Mouse (Mus musculus) thymus, adult 2 months (tissue): Measurements from ENCODE around the gene Tppp3. TPM values are rescaled to one million over a fixed set of nuclear protein-coding genes. Genes with fewer than 3 reads are reported as not detected.
A peak's percentile ranks its signal among the peaks of the same experiment; 100 is the strongest.

Experiments used
- DNase-seq: peaks from one replicate; pipeline ENCODE4 v3.0.0; 2021
- H3K27ac ChIP-seq: fragments of 200-500 bp; 2 replicates; pipeline ENCODE4 v1.5.1; 2012; ENCODE audit warnings: low read length, control low read depth; ENCODE audit not compliant: control insufficient read depth, insufficient read depth
- H3K27me3 ChIP-seq: fragments of 200-500 bp; 2 replicates; pipeline ENCODE4 v1.6.1; 2012; ENCODE audit warnings: mild to moderate bottlenecking, low read length, moderate library complexity, mixed read lengths; ENCODE audit not compliant: control insufficient read depth, insufficient read depth
- H3K36me3 ChIP-seq: fragments of 200-500 bp; 2 replicates; pipeline ENCODE4 v1.6.1; 2012; ENCODE audit warnings: mild to moderate bottlenecking, low read length, moderate library complexity; ENCODE audit not compliant: control insufficient read depth, insufficient read depth
- H3K4me1 ChIP-seq: fragments of 200-500 bp; replicated peaks from 2 replicates; pipeline ENCODE4 v1.6.1; 2012; ENCODE audit warnings: low read length; ENCODE audit not compliant: control insufficient read depth, insufficient read depth
- H3K4me3 ChIP-seq: fragments of 200-500 bp; 2 replicates; pipeline ENCODE4 v1.5.1; 2012; ENCODE audit warnings: mild to moderate bottlenecking, low read length, control low read depth, moderate library complexity; ENCODE audit not compliant: control insufficient read depth, insufficient read depth
- CTCF ChIP-seq: fragments of 200-500 bp; IDR thresholded peaks from 2 replicates; pipeline ENCODE4 v1.5.1; 2012; ENCODE audit warnings: mild to moderate bottlenecking, control low read depth, low read length, moderate library complexity, borderline replicate concordance; ENCODE audit not compliant: control insufficient read depth, poor library complexity, insufficient read depth; ENCODE audit errors: extremely low read depth
- POLR2A ChIP-seq: fragments of 200-500 bp; IDR thresholded peaks from 2 replicates; pipeline ENCODE4 v1.6.1; 2012; ENCODE audit warnings: mild to moderate bottlenecking, low read length, control low read depth, moderate library complexity; ENCODE audit not compliant: control insufficient read depth, poor library complexity, insufficient read depth; ENCODE audit errors: extremely low read depth
- WGBS: fragments of 180-500 bp; shearing (Covaris S2); methylation state at CpG from one replicate; pipeline ENCODE4 v1.1.7; 2018; 5-methylcytosine and 5-hydroxymethylcytosine counted together
- polyA plus RNA-seq: library from polyadenylated mRNA; depleted of rRNA; stranded (reverse); fragments of >200 nt; gene quantifications from 2 replicates; pipeline ENCODE4 v1.2.3, GENCODE M21; 2012

Tppp3 gene
- polyA plus RNA-seq, 1 experiment, result 27.8 TPM

- Histone ChIP-seq H3K36me3 (no peaks in the 10 kb centered on the region), H3K27ac (no peak overlapping the region), H3K27me3 (no peaks in the 10 kb centered on the region), H3K4me3 (no peak overlapping the region), H3K4me1 (no peaks in the 10 kb centered on the region)
- no peak for DNase-seq
- 96% methylated on average over 3 of the region's 3 CpGs for WGBS
- TF ChIP-seq POLR2A (no peak), CTCF (no peak)
Observed at GRCm38 (mm10) chr8:105448188-105448587, 23.1 kb downstream of the Tppp3 start.

GRCm38 (mm10) chr8:105446127-105446552, 25.2 kb downstream of the Tppp3 start:
- no peaks in the 10 kb centered on the region for H3K4me1 ChIP-seq
- H3K36me3 ChIP-seq, result no peaks in the 10 kb centered on the region
- TF ChIP-seq POLR2A (no peak), CTCF (no peak)
- 82% methylated on average over 4 of the region's 4 CpGs for WGBS
- no peak for DNase-seq
- H3K27ac ChIP-seq, result no peak overlapping the region
- H3K4me3 ChIP-seq, result no peak overlapping the region
- H3K27me3 ChIP-seq, result no peaks in the 10 kb centered on the region

GRCm38 (mm10) chr8:105445296-105446126, 25.8 kb downstream of the Tppp3 start:
- Histone ChIP-seq H3K27ac (no peak overlapping the region), H3K4me1 (no peaks in the 10 kb centered on the region), H3K27me3 (no peaks in the 10 kb centered on the region), H3K4me3 (no peak overlapping the region), H3K36me3 (no peaks in the 10 kb centered on the region)
- WGBS, result 79% methylated on average over 11 of the region's 11 CpGs
- TF ChIP-seq POLR2A, result no peak
- no peak for TF ChIP-seq CTCF
- DNase-seq, result no peak

- no peak for DNase-seq
- Histone ChIP-seq H3K4me3 (no peak overlapping the region), H3K27ac (no peak overlapping the region), H3K27me3 (no peaks in the 10 kb centered on the region), H3K4me1 (no peaks in the 10 kb centered on the region), H3K36me3 (no peaks in the 10 kb centered on the region)
- no peak for TF ChIP-seq POLR2A
- TF ChIP-seq CTCF, result no peak
- WGBS, result 91% methylated on average over 5 of the region's 5 CpGs
Observed at GRCm38 (mm10) chr8:105442661-105443060, 28.7 kb downstream of the Tppp3 start.

GRCm38 (mm10) chr8:105441433-105441832, 29.9 kb downstream of the Tppp3 start:
- peak; percentile 46 for DNase-seq
- no peaks in the 10 kb centered on the region for H3K27me3 ChIP-seq
- no peaks in the 10 kb centered on the region for H3K36me3 ChIP-seq
- no peak overlapping the region for H3K27ac ChIP-seq
- 13% methylated on average over 6 of the region's 6 CpGs for whole genome bisulfite sequencing
- no peaks in the 10 kb centered on the region for H3K4me1 ChIP-seq
- no peak overlapping the region for H3K4me3 ChIP-seq
- peak; percentile 37; the same call in 1 of the 2 replicates for TF ChIP-seq CTCF
- TF ChIP-seq POLR2A, result no peak

GRCm38 (mm10) chr8:105438865-105439264, 32.5 kb downstream of the Tppp3 start:
- DNase-seq, result peak; percentile 51
- Histone ChIP-seq H3K4me3 (no peak overlapping the region), H3K4me1 (peaks cover 8% of the 10 kb centered on the region; the same call in 1 of the 2 replicates), H3K36me3 (no peaks in the 10 kb centered on the region), H3K27ac (no peak overlapping the region), H3K27me3 (no peaks in the 10 kb centered on the region)
- TF ChIP-seq CTCF (no peak), POLR2A (no peak)
- 76% methylated on average over 5 of the region's 5 CpGs for WGBS
